Mouse (Mus musculus) cerebellum, adult 11 months (tissue): ENCODE data around the gene Oas3.
A peak's percentile ranks its signal among the peaks of the same experiment; 100 is the strongest.
"Not testable (repeated sequence)": the region's sequence is repeated elsewhere in the genome, so short reads cannot be mapped to it uniquely, and the experiment has no call there.

Source experiments
- DNase-seq: peaks from one replicate; pipeline ENCODE4 v3.0.0; 2022

The Oas3 gene

DNA sequence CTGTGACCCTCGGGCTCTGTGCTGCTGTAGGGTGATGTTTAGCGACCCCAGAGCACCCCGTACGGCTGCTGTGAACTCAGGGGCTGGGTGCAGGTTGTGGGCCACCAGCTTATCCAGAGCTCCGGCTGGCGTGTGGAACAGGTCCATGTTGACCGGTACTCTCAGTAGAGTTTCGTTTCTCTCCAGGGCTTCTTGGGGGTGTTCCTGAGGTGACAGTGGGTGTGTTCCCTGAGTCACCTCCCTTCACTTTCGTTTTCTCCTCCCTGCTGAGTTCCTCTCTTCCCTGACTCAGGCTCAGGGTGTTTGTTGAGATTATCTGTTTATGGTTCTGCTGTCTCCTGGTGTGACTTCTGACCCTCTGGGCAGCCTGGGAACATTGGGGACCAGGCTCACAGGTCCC, at the start of gene Oas3:
TSS of gene Oas3 (minus strand) at position 184 of the 400 bp plus-strand sequence.
- no peak for DNase-seq

DNA sequence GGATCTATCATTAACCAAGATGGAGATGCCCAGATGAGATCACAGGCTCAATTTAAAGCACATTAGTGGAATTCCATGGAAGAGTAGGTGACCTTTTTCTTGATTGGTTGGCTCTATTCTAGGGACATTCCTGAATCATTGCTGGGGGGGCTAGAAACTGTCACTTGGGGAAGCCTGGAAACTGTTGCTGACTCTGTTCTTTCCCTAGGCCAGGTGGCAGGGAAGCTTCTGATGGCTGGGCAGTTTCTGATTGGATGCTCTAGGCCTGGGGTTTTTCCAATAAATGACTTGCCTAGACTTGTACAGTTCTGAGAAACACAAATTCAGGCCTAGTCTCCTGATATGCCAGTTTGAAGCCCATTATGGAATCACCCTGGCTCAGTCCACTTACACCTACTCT, 41.5 kb upstream of the Oas3 start:
- no peak for DNase-seq

DNA sequence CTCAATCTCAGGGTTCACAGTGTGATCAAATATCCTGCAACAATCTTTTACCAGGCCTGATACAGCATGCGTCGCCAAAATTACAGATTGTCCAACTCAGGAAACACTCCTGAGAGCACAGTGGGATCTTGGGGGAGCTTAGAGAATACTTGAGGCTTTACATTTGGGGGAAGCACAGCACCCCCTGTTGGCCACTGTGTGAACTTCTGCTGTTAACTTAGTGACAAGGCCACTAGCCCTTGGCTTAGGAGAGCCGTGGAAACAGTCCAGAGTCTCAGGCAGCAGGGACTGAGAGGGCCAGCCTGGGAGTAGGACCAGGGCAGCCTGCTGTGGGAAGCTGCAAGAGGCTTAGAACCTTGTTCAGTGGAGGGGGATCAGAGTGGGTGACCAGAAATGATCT, 38.5 kb upstream of the Oas3 start:
- DNase-seq = peak; percentile 16

DNA sequence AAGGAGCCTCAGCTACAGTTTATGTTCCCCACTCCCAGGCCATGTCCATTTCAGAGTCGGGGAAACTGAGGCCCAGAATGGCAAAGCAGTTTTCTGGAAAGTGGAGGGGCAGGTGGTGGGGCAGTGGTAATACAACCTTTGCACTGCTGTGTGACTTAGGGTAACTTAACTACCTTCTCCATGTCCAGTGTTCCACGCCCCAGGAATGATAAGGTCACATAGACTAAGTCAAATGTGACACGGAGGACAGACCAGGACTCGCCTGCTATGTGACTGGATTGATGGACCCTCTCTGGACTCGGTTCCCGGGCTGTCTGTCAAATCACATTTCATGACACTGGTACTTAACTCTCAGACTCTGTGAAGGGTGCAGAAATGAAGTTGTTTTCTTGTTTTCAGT, 35.6 kb upstream of the Oas3 start:
- no peak for DNase-seq

DNA sequence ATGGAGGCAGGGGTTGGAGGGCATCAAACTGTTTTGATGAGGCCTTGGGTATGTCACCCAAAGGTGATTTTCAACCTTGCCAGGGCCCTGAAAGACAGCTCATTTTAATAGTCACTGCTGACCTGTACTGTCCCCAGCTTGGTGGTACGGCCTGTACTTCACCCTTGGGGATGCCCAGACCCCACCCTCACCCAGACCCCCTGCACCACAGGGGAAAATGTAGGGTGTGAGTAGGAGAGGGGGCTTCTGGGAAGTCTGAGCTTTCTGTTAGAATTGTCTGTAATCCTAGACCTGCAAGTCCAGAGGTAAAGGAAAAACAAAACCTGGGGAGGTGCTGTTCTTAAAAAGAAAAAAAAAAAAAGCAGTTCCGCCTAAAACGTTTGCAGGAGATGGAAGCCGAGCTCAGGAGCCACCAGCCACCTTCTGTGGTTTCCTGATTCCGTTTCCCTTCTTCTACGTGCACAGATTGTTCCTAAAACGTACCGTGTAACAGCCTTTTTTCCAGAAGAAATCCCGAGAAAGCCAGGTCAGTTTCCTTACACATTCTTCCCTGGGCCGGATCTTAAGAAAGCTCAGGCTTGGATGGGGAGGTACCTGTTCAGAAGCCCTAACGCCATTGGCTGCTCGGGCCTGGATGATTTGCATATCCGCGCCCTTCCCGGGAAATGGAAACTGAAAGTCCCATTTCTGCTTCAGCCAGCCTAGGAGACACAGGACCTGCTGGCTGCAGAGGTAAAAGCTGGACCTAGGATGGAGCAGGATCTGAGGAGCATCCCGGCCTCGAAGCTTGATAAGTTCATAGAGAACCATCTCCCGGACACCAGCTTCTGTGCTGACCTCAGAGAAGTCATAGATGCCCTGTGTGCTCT, 34.7 kb upstream of the Oas3 start, which contains the start of gene Oas1c:
TSS of gene Oas1c (minus strand) at position 564 of the 869 bp plus-strand sequence.
- DNase-seq = peak; percentile 62

DNA sequence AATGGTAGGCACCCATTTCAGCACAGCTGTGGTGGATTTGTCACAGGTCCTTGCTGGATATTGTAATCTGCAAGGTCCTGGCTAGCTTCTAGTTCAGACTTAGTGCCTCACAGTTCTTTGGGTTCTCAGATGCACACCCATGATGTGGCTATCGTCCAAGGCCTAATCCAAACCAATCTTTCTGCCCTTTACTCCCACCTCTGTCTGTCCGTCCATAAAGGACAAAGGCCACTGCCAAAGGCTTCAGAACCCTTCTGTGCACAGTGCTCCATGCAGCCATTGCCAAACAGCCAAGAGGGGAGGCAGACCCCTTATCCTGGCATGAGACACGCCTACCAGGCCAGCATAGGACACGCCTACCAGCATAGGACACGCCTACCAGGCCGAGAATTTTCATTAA, 31.7 kb upstream of the Oas3 start:
- no peak for DNase-seq

DNA sequence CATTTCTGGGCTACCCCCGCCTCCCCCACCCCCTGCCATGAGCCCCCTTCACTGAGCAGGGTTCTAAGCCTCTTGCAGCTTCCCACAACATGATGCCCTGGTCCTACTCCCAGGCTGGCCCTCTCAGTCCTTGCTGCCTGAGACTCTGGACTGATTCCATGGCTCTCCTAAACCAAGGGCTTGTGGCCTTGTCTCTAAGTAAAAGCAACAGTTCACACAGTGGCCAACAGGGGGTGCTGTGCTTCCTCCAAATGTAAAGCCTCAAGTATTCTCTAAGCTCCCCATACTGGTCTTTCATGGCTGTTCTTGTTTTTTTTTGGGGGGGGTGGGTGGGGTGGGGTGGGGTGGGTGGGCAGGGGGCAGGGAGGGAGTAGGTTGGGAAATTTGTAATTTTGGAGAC, 29.0 kb upstream of the Oas3 start:
- peak; percentile 38 for DNase-seq

DNA sequence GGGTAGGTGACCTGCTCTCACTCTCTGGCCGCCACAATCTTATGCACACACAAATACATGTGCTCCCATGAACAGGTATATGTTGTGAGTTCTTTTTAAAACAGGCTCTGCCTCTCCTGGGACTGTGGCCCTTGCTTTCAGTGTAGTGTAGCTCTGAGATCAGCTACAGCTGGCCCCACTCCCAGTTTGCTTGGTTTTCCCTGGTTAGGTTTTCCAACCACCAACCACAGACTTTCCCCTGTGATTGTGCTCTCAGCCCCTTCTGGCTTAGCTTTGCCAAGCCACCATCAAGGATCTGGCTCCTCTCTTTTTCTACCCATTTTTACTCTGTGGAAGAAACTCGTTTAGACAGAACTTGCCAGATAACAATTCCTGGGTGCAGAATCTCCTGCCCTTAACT, 26.1 kb upstream of the Oas3 start:
- DNase-seq = no peak

DNA sequence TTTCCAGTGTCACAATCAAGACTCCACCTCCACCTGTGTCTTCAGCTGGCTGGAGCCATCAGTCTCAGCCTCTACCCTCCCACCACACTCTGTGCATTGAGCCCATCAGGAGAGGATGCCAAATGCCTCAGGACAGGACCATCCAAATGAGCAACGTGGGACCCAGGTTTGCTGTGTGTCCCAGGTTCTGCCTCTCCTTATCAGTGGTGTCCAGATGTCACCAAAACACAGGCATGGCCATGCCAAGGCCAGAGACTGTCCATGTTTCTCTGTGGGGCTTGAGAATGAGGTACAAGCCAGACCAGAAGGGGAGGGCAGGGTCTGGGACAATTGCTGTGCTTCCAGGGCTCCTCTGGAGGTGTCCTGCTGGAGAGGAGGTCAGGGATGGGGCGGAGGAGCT, 21.5 kb upstream of the Oas3 start:
- DNase-seq = not testable (repeated sequence)

DNA sequence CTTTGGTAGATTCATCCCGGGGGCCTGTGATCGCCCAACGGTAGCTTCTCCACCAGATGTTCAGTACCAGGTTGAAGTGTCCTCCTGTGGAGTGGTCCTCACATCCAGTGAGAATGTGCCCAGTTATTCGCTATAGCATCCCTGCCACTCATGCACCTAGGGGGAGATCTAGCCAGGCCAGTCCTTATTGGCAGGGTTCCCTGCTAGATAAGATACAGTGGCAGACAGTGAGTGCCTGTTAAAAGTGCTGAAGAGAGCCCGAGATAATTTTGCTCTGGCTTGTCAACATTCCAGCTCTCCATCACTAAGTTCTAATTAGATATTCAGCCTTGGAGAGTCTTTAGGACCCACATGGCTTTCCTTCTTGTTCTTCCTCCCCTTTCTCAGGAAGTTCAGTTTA, 20.7 kb upstream of the Oas3 start:
- DNase-seq = not testable (repeated sequence)

DNA sequence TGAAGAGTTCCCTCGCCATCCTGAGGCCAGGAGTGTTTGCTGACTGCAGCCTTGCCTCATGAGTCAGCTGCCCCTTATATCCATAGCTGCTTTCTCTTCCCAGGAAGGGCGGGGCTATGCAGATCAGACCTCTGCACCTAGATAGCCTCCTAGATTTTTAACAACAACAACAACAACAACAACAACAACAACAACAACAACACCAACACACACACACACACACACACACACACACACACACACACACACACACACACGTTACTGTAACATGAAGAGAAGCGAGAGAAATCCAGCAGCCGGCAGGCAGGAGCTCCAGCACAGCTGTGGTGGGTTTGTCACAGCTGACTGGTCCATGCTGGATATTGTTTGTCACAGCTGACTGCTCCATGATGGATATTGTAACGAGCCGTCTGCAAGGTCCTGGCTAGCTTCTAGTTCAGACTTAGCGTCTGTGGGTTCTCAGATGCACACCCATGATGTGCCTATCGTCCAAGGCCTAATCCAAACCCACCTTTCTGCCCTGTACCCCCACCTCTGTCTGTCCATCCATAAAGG, 18.1 kb upstream of the Oas3 start, which contains the start of gene Oas1e:
TSS of gene Oas1e (minus strand) at position 51 of the 555 bp plus-strand sequence.
- not testable (repeated sequence) for DNase-seq

DNA sequence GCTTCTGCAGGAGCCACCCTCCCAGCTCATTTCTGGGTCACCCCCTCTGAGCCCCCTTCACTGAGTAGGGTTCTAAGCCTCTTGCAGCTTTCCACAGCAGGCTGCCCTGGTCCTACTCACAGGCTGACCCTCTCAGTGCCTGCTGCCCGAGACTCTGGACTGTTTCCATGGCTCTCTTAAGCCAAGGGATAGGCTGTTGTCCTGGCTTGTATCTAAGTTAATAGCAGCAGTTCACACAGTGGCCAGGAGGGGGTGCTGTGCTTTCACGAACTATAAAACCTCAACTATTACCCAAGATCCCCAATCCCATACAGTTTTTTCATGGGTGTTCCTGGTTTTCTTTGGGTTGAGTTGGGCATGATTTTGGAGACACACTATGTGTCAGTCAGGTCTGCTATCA, 15.6 kb upstream of the Oas3 start:
- DNase-seq = peak; percentile 14

DNA sequence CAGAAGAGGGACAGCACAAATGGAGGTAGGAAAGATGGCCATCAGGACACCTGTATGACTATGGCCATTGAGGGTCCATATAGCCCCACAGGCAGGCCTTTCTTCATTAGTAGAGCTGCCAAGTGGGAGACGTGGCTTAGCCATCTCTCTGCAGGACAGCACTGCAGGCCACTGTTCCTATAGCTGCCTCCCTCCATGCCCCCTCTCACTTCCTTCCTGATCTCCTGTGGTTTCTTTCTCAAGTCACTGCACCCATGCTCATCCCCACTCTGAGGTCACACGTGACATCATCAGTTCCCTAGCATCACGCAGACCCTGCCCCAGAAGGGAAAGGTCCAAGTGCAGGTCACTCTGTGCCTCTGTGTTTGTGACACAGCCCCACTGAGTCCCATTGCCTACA, 9.6 kb upstream of the Oas3 start:
- DNase-seq = no peak

DNA sequence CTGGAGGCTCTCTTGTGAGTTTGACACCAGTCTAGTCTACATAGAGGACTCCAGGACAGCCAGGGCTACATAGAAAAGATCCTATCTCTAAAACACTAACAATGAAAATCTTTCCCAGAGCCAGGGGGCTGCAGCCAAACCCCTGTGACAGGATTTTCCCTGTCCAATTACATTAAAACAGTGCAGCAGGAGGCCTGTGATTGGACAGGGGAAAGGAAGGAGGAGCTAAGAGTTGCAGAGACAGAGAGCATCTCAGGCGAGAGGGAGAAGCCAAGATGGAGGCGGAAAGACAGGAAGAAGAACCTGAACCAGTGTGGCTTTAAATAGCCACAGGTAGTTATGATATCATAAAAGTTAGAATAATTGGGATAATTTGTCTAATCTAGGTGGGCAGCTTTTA, 5.0 kb upstream of the Oas3 start:
- DNase-seq = no peak

DNA sequence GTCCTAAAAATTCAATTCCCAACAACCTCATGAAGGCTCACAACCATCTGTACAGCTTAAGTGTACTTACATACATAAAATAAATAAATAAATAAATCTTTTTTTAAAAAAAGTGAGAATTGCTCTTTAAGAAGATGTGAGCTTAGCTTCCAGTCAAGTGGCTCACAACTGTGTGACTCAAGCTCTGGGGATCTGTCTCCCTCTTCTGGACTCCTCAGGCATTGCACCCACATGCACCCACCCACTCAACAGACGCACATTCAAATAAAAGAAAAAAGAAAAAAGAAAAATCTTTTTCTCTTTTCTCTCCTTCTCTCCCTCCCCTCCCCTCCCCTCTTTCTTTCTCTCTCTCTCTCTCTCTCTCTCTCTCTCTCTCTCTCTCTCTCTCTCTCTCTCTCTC, 4.2 kb upstream of the Oas3 start:
- DNase-seq = no peak

DNA sequence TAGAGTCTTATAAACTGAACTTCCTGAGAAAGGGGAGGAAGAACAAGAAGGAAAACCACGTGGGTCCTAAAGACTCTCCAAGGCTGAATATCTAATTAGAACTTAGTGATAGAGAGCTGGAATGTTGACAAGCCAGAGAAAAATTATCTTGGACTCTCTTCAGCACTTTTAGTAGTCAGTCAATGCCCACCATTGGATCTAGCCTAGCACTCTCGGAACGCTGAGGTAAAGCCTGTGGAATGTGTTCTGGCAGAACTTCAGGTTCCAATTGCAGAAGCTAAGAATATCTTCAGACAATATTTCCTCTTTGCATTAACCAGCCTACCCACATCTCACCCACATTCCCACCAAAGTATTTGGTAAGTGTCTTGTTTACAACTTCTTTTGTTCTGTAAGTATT, 2.5 kb upstream of the Oas3 start:
- no peak for DNase-seq

DNA sequence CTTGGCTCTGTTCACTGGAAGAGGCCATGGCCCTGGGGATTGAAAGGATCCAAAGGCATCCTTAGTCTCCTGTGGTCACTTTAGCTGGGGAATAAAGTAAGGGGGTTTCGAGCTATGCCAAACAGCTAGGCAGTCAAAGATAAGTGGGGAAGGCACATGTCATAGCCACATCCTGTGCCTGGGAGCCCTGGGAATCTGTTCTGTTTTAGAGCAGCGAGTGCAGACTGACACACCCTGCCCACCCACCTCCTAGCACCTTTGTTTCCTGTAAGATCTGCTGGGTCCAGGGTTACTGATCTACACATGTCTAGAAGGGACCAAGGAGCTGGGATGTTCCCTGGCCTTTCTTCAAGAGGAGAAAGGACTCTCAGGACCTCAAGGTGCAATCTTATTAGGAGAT, 1.5 kb upstream of the Oas3 start:
- DNase-seq = no peak

DNA sequence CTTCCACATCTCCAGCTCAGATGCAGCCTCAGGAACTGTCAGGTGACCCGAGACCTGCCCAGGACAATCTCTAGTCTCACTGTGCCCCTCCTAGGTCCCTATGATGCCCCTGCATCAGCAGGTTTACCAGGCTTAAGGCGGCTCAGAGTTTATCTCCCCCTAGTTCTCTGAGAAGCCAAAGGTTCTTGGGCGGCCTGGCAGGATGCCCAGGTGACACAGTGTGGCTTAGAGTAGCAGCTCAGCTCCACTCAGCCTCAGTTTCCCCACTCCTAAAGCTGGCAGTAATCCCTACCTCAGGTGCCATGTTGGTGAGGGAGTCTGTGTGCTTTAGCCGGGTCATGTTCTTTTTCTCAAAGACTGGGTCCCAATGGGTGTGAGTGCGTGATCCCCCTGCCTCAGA, 660 bp downstream of the Oas3 start:
- DNase-seq = no peak

DNA sequence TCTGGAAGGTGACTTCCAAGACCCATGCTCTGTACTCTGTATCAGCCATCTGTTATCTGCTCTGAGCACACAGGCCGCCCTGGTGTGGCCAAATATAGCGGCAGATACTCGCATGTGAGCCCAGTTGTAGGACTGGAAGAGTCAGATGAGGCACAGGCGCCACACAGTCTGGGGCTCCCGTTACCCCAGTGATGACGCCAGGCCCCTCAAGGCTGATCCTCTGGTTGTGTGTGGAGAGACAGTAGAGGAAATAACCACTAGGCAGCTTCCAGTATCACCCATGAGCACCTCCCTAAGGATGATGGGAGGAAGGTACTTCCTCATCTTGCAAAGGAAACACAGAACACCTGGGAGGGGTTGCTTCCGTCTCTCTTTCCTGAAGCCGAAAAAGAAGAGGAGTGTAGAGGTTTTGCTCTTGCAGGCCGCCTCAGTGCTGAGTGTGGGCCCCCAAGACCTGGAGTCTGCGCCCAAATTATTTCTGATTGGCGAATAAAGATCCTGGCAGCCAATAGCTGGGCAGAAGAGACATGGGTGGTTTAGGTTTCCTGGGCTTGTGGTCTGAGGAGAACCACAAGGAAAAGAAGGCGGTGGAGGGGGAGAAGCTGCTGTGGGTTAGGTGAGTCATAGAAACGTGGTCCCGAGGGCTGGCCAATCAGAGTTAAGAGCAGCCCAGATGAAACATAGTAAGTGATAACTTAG, 2.0 kb downstream of the Oas3 start:
- no peak for DNase-seq

DNA sequence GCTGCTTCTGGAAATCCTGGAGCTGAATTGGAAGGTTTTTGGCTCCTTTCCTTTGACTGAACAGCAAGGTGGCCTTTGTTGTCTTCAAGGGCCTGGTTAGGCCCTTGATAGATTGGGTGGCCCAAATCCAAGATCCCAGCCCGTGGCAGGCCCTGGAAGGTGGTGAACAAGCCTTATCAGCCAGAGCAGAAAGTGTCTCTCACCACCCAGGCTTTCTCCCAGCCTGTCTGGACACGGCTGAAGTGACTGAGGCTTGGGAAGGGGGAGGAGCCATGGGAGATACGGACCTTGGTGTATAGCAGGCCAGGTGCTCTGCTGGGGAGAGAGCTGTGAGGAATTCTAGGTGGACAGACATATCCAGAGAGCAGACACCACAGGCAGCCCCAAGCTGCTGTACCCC, 8.1 kb downstream of the Oas3 start:
- no peak for DNase-seq

DNA sequence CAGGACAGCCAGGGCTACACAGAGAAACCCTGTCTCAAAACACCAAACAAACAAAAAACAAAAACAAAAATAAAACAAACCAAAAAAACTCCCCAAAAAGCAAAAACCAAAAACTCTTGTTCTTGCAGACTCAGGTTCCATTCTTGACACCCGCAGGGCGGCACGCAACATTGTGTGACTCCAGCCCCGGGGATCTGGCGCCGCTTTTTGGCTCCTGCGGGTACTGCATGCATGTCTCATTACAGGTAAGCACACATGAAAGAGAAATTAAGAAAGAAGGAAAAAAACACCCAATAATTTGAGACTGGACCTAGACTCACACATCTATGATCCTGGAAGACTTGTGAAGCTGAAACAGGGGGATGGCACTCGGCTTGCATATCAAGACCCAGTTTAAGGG, 12.5 kb downstream of the Oas3 start:
- DNase-seq = no peak

DNA sequence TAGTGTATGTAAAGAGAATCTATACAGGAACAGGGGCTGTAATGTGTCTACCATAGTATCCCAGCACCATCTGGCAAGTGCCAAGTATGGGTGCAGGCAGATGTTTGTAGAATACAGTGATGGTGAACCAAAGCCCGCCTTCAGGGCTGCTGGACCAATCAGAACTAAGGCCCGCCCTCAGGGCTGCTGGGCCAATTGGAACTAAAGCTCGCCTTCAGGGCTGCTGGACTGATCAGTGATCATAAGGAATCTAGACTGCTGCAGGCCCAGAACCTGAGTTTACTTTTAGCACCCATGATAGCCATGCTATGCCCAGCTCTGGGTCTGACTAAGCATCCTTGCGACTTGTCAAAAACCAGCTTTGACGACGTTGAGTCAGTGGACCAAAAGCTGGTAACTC, 15.6 kb downstream of the Oas3 start:
- DNase-seq = no peak

DNA sequence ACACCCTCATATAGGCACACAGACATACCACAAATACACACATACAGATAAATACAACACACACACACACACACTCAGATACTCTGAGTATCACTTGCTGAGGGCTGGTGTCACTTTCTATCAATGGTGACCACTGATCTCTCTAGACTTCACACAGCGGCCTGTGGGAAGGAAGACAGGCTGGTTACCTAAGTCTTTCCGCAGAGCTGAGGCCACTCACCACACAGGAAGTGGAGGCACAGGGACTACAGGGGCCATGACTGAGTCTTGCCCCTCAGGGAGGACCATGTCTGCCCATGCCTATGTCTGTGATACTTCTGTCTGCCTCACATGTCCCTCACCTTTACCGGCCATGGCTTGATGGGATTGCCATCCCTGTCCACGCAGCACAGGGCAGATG, 23.2 kb downstream of the Oas3 start:
- DNase-seq = no peak

DNA sequence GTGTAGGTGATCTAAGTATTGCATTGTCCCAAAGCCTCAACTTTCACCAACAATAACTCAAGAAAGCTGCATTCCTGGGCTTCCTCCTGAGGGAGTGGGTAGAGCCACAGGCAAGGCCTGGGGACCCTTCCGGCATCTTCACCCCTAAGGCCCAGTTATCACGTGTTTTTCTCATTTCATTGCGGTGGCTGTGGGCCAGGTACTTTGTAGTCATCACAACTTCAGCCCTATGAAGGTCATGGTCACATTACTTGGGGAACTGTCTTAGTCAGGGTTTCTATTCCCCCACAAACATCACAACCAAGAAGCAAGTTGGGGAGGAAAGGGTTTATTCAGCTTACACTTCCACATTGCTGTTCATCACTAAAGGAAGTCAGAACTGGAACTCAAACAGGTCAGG, 24.7 kb downstream of the Oas3 start:
- DNase-seq = no peak
